Mouse (Mus musculus): ENCODE results near the gene Rps29. TPM values are rescaled to one million over a fixed set of nuclear protein-coding genes. Genes with fewer than 3 reads are reported as not detected.
"Not testable (repeated sequence)": the region's sequence is repeated elsewhere in the genome, so short reads cannot be mapped to it uniquely, and the experiment has no call there.

The Rps29 gene
- polyA plus RNA-seq, 1 experiment: 2,009 TPM

DNA sequence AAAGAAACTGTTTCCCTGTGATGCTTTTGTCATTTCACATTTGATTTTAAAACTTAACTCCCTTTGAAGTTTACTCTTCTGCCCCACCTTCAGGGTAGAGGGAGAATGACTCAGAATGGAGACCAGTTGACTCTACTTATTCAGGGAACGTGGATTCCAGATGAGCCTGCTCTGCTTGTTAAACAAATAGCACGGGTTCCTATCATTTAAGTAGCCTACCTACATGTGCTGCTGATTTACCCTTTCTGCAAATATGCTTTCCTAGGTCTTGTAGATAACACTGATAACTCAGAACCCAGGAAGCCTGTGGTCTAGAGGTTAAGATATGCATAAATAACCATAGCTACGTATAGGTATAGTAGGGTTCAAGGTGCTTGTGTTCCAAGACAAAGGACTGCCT lies 5.9 kb upstream of the Rps29 start:
- TF ChIP-seq POLR2A (IDR thresholded peaks at IDR 0.05; ENCODE audit: low read depth, low read length): no peak
- TF ChIP-seq CTCF (IDR thresholded peaks at IDR 0.05; ENCODE audit: extremely low read depth, insufficient read depth, insufficient read length, insufficient replicate concordance): no peak
- no peaks in the 10 kb centered on the region for H3K36me3 ChIP-seq (ENCODE audit: control insufficient read depth, insufficient read depth, low read length)
- H3K4me1 ChIP-seq (ENCODE audit: control insufficient read depth, insufficient read depth, insufficient read length): no peaks in the 10 kb centered on the region
- H3K4me3 ChIP-seq (ENCODE audit: extremely low read depth, insufficient read depth, insufficient read length): no peak overlapping the region
- H3K27me3 ChIP-seq (ENCODE audit: control insufficient read depth, insufficient read depth, low read length): no peaks in the 10 kb centered on the region
- WGBS: 44% methylated on average over 3 of the region's 3 CpGs
- H3K27ac ChIP-seq (ENCODE audit: insufficient read depth, low read length): no peak overlapping the region
- no peak for DNase-seq (ENCODE audit: low read depth in 1 of 2, low spot score in 2 of 2)

GRCm38 (mm10) chr12:69163586-69163985 lies 4.6 kb upstream of the Rps29 start:
- not testable (repeated sequence) for DNase-seq (ENCODE audit: low read depth in 1 of 2, low spot score in 2 of 2); H3K36me3 ChIP-seq (ENCODE audit: control insufficient read depth, insufficient read depth, low read length); H3K4me3 ChIP-seq (ENCODE audit: extremely low read depth, insufficient read depth, insufficient read length); H3K27ac ChIP-seq (ENCODE audit: insufficient read depth, low read length); H3K27me3 ChIP-seq (ENCODE audit: control insufficient read depth, insufficient read depth, low read length); H3K4me1 ChIP-seq (ENCODE audit: control insufficient read depth, insufficient read depth, insufficient read length)
- 72% methylated on average over 4 of the region's 4 CpGs for WGBS

GRCm38 (mm10) chr12:69160677-69161076 lies 1.7 kb upstream of the Rps29 start:
- H3K27me3 ChIP-seq (ENCODE audit: control insufficient read depth, insufficient read depth, low read length); H3K27ac ChIP-seq (ENCODE audit: insufficient read depth, low read length); DNase-seq (ENCODE audit: low read depth in 1 of 2, low spot score in 2 of 2); H3K4me3 ChIP-seq (ENCODE audit: extremely low read depth, insufficient read depth, insufficient read length); H3K4me1 ChIP-seq (ENCODE audit: control insufficient read depth, insufficient read depth, insufficient read length); H3K36me3 ChIP-seq (ENCODE audit: control insufficient read depth, insufficient read depth, low read length): not testable (repeated sequence)
- WGBS: 90% methylated on average over 2 of the region's 2 CpGs

DNA sequence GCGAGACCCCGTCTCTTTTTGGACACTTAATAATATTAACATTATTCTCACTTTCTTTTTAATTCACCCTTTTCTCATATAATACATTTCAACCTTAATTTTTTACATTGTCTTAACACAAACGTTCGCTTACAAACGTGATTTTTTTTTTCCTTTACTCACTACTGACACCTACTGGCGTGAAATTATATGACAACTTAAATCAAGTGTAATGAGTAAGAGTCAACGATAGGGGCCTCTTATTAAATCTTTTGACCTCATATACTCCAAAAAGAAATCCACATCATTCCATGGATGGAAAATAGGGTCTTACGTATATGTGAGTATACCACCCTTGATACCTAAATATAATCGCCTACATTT lies 573 bp upstream of the Rps29 start:
- peak overlapping the region; percentile 69; the same call in 1 of the 2 replicates for H3K27ac ChIP-seq (ENCODE audit: insufficient read depth, low read length)
- no peaks in the 10 kb centered on the region for H3K27me3 ChIP-seq (ENCODE audit: control insufficient read depth, insufficient read depth, low read length)
- no peak overlapping the region; the same call in 1 of the 2 replicates for H3K4me3 ChIP-seq (ENCODE audit: extremely low read depth, insufficient read depth, insufficient read length)
- DNase-seq (ENCODE audit: low read depth in 1 of 2, low spot score in 2 of 2): peak in 1 of 2 experiments; percentile 83
- 2% methylated on average over 9 of the region's 9 CpGs for WGBS
- H3K36me3 ChIP-seq (ENCODE audit: control insufficient read depth, insufficient read depth, low read length): peaks cover 9% of the 10 kb centered on the region
- H3K4me1 ChIP-seq (ENCODE audit: control insufficient read depth, insufficient read depth, insufficient read length): peaks cover 3% of the 10 kb centered on the region; the same call in 1 of the 2 replicates
- TF ChIP-seq CTCF (IDR thresholded peaks at IDR 0.05; ENCODE audit: extremely low read depth, insufficient read depth, insufficient read length, insufficient replicate concordance): no peak
- TF ChIP-seq POLR2A (IDR thresholded peaks at IDR 0.05; ENCODE audit: low read depth, low read length): no peak

GRCm38 (mm10) chr12:69158366-69158764 lies 621 bp downstream of the Rps29 start:
- Histone ChIP-seq H3K4me1 (ENCODE audit: control insufficient read depth, insufficient read depth, insufficient read length) (peaks cover 3% of the 10 kb centered on the region; the same call in 1 of the 2 replicates), H3K4me3 (ENCODE audit: extremely low read depth, insufficient read depth, insufficient read length) (peak overlapping the region; percentile 84), H3K27ac (ENCODE audit: insufficient read depth, low read length) (peak overlapping the region; percentile 94), H3K27me3 (ENCODE audit: control insufficient read depth, insufficient read depth, low read length) (no peaks in the 10 kb centered on the region), H3K36me3 (ENCODE audit: control insufficient read depth, insufficient read depth, low read length) (peaks cover 9% of the 10 kb centered on the region)
- WGBS: under 1% methylated on average over 19 of the region's 19 CpGs
- no peak for TF ChIP-seq POLR2A (IDR thresholded peaks at IDR 0.05; ENCODE audit: low read depth, low read length)
- TF ChIP-seq CTCF (IDR thresholded peaks at IDR 0.05; ENCODE audit: extremely low read depth, insufficient read depth, insufficient read length, insufficient replicate concordance): no peak
- DNase-seq (ENCODE audit: low read depth in 1 of 2, low spot score in 2 of 2): no peak

GRCm38 (mm10) chr12:69157107-69157506 lies 1.9 kb downstream of the Rps29 start:
- Histone ChIP-seq H3K36me3 (ENCODE audit: control insufficient read depth, insufficient read depth, low read length) (peaks cover 9% of the 10 kb centered on the region), H3K4me1 (ENCODE audit: control insufficient read depth, insufficient read depth, insufficient read length) (peaks cover 3% of the 10 kb centered on the region; the same call in 1 of the 2 replicates), H3K27ac (ENCODE audit: insufficient read depth, low read length) (no peak overlapping the region), H3K4me3 (ENCODE audit: extremely low read depth, insufficient read depth, insufficient read length) (no peak overlapping the region), H3K27me3 (ENCODE audit: control insufficient read depth, insufficient read depth, low read length) (no peaks in the 10 kb centered on the region)
- DNase-seq (ENCODE audit: low read depth in 1 of 2, low spot score in 2 of 2): no peak
- TF ChIP-seq CTCF (IDR thresholded peaks at IDR 0.05; ENCODE audit: extremely low read depth, insufficient read depth, insufficient read length, insufficient replicate concordance): no peak
- no peak for TF ChIP-seq POLR2A (IDR thresholded peaks at IDR 0.05; ENCODE audit: low read depth, low read length)
- WGBS: 84% methylated on average over 2 of the region's 2 CpGs

GRCm38 (mm10) chr12:69156436-69156835 lies 2.5 kb downstream of the Rps29 start:
- no peaks in the 10 kb centered on the region for H3K27me3 ChIP-seq (ENCODE audit: control insufficient read depth, insufficient read depth, low read length)
- peaks cover 3% of the 10 kb centered on the region; the same call in 1 of the 2 replicates for H3K4me1 ChIP-seq (ENCODE audit: control insufficient read depth, insufficient read depth, insufficient read length)
- no peak for DNase-seq (ENCODE audit: low read depth in 1 of 2, low spot score in 2 of 2)
- TF ChIP-seq POLR2A (IDR thresholded peaks at IDR 0.05; ENCODE audit: low read depth, low read length) (no peak), CTCF (IDR thresholded peaks at IDR 0.05; ENCODE audit: extremely low read depth, insufficient read depth, insufficient read length, insufficient replicate concordance) (no peak)
- peaks cover 9% of the 10 kb centered on the region for H3K36me3 ChIP-seq (ENCODE audit: control insufficient read depth, insufficient read depth, low read length)
- 90% methylated on average over 4 of the region's 4 CpGs for WGBS
- H3K27ac ChIP-seq (ENCODE audit: insufficient read depth, low read length): no peak overlapping the region
- no peak overlapping the region for H3K4me3 ChIP-seq (ENCODE audit: extremely low read depth, insufficient read depth, insufficient read length)
